Mouse (Mus musculus) thymus, postnatal 0 days (tissue): ENCODE results near the gene Gjb5. TPM values are rescaled to one million over a fixed set of nuclear protein-coding genes. Genes with fewer than 3 reads are reported as not detected.

ENCODE experiments used
- DNase-seq: peaks from one replicate; pipeline ENCODE4 v3.0.0-alpha.2; 2015; ENCODE audit warnings: low spot score
- polyA plus RNA-seq: library from polyadenylated mRNA; unstranded; fragments of >200 nt; fragmentation: Nextera tagmentation; extraction: Ambion mirVana; gene quantifications from 2 replicates; pipeline ENCODE4 v1.2.1, GENCODE M21; 2015

Gjb5 gene
- polyA plus RNA-seq, 1 experiment from 2014 or later: 0.21 TPM

DNA sequence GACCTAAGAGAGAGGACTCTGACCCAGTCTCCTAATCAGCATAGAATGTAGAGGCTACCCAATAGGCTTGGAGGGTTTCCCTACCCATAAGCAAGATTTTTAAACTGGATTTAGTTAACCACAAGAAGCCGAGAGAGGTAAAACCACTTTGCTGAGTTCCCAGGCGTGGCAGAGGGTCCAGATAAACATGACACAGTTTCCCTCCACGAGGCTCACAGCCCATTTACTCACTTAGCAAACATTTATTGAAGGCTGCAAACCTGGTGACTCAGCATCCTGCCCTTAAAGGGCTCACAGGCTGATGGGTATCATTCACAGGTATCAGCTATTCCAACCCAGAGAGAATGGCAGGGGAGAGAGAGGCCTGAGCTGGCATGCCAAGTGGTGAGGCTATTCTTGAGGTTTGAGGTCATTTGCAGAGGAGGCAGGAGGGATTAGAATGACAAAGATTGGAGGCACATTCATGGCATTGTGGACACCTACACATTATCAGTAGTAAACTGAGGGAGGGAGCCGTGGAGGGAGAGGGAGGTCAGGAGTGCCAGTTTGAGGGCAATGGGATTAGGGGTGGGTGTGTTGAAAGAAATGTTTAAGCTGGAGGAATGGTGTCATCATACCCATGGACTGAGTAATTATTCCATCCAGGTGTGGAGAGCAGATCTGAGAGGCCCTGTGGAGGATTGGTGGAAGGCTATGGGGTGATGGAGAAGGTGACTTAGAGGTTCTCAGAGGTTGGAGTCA lies 8.3 kb downstream of the Gjb5 start:
- no peak for DNase-seq

DNA sequence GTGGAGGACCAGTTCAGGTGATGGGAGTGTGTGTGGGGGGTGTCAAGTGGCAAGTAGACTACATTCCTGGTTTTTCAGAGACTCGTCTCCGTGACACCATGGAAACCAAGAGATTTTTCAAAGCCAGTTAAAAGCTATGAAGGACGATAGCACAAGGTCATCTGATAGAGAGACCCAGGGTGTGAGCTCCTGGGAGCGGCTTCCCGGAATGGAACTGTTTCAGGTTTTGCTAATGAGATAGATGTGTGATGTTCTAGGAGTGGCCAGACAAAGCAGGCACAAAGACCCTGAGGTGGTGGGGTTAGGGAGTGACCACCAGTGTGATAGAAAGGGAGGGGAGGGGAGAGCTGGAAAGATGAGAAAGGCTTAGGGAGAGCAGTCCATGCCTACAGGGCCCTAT lies 13.0 kb downstream of the Gjb5 start:
- no peak for DNase-seq

DNA sequence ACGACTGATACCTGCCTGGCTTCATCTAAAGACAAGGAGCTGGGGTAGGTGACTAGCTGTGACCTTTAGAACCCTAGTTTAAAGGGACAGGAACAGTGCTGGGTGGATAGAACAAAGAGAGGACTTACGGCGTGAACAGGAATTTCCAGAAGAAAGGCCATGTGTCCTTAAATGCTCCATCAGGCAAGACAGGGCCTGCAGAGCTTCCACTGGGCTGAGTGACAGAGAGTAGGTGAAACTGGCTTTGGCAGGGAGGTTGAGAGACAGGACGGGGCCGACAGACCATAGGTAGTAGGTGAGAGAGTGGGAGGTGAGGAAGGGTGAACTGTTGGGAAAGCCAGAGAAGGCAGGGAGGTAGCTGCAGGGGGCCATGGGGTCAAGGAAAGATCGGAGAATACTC lies 16.6 kb downstream of the Gjb5 start:
- no peak for DNase-seq

DNA sequence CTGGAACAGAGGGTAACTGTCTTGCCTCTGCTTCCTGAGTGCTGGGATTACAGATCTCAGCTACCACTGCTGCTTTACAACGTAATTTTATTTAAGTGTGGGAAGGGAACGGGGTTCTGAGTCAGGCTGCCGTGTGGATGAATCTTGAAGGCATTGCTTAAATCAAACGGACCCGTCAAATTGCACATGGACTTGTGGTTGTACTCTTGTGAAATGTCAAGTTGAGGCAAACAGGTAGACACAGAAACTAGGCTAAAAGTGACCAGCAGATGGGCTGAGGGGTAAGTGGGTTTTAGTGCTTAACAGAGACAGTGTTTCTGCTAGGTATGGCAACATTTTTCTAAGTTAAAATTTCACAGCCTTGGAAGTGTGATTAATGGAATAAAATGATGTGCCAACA lies 20.3 kb downstream of the Gjb5 start:
- DNase-seq: no peak

DNA sequence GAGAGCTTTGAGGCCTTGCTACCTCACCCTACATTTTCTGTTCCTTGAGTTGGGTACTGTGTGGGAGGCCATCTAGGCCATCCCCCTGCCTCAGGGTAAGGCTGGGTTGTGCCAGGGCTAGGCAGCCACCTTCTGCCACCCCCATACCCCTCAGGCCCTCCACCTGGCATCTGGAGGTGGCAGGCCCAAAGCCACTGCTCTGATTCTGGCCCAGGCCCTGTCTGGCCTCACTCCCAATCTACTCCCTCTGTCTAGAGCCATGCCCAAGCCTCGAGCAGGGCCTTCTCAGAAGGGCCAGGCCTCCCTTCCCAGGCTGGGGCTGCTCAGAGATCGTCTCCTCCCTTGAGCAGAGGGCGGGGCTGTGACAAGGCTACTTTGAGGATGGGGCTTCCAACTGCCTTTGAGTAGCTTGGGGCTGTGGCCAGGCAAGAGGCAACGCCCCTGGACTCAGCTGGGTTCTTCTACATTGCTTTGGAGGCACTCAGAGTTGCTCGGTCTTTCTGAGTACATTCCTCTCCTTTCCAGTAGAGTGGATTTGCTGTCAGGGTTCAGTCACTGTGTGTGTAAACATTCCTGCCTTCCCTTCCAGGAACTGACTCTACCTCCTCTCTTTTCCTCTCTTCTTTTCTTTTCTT lies 23.0 kb downstream of the Gjb5 start:
- no peak for DNase-seq

DNA sequence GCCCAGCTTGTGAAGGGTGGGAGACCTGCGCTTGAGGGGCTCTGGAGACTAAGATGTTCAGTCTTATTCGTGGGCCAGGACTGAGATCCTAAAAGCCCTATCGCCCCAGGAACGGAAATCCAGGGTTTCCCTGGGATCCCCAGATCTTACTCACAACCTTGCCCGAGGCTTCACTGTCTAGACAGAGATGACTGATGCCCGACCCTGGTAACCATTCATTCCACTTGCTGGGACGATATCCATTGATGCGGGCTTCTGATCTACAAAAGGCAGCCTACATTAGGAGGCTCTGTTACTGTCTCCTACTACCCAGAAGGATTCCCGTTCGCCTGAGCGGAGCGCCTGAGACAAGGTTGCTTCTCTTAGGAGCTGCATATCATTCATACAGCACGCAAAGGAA lies 26.8 kb downstream of the Gjb5 start:
- DNase-seq: no peak

DNA sequence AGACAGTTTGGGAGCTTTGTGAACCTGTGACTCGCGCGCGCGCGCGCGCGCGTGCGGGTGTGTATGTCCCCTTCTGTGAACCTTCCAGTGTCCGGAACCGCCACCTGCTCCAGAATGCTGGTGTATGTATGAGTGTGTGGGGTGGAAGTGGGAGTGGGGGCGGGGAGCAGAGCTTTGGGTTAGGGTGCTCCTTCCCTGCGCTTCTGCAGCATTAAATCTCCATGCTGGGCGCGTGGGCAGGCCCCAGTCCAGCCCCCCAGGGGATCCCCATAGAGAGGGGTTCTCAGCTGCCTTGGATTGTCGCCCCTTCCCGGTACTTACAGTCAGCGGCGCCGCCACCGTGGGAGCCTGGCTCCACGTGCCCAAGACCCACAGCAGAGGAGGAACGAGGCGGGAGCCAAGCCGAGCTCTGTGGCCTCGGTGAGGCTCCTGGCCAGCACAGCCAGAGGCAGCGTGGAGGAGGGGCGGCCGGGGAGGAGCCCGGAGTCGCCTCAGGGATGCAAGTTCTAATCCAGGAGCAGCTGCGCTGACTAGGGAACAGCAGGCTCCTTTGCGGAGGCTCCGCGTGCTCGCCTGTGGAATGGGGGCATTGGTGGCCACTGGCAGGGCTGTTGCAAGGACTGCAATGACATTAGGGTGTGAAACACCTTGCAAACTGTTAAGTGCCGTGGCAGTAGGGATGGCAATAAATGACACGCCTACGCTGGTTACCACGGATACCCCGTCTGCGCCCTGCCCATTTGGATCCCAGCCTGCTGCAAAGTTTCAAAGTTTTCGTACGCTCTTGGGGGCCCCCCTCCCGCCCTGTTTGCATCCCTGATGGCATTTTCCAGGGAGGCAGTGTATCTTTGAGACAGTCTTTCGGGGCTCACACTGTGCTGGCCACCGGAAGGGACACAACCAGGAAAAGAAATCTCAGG lies 27.5 kb downstream of the Gjb5 start, which contains the start of gene Gjb3:
Gjb3 (minus strand) TSS at position 664 of the 920 bp plus-strand sequence.
- DNase-seq: no peak

DNA sequence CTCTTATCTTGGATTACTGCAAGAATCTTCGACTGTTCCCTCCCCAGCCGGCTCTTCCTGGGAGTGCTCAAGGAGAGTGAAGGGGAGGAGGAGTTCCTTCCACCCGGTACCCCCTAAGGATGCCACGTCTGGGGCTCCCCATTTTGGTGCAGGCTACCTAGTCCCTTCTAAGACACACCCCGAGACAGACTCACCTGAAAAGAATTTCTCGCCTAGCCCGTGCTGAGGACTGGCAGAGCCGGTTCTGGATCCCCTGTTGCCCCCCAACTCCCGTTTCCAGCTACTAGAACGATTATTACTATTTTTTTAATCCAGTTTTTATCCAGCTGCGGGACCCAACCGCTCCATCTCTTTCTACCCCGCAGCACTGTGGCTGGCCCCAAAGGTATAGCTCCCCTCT lies 28.2 kb downstream of the Gjb5 start:
- DNase-seq: no peak

DNA sequence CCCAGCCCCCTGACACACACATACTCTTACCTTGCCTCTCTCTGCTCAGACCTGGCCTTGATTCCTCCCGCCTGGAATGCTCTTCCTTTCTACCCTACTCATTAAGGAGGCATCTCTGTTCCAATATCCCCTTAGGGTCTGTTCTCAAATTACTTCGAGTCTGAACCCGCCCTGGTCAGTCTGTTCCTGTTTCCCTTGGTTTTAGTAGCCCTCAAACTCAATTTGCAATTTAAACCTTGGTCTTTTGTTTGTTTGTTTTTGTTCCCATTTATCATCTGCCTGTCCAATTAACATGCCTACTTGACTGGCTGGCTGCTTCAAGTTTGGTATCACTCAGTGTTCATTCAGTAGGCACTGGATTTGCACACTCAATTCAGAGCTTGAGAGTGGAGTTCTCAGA lies 28.9 kb downstream of the Gjb5 start:
- no peak for DNase-seq

DNA sequence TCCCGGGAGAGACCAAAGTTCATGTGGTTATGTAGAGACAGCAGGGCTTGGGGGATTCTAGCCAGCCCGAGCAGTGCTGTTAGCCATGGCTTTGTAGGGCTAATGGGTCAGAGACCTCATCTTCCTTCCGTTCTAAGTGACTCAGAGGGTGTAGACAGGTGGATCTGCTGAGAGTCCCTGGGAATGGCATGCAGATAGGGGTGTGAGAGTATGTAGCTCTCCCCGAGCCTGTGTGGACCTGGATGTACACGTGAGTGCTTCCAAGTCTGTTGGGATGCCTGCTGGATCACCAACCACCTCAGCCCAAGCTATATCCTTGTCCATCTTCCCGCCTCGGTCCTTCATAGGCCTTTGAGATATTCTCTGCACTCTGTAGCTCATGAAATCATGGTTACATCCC lies 29.6 kb downstream of the Gjb5 start:
- no peak for DNase-seq

DNA sequence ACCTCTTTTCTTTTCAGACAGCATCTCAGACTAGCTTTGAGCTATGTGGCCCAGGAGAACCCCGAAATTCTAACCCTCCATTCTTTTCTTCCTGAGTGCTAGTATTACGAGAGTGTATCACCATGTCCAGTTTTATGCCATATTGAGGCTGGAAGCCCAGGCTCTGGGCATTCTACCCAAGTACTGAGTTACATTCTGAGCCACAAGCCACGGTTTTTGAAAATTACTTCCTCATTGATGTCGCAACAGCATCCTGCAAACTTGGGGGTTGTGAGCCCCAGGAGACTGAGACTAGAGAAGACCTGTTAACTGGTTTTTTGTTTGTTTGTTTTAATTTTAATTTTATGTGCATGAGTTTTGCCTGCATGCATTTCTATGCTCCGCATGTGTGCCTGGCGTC lies 30.2 kb downstream of the Gjb5 start:
- no peak for DNase-seq

DNA sequence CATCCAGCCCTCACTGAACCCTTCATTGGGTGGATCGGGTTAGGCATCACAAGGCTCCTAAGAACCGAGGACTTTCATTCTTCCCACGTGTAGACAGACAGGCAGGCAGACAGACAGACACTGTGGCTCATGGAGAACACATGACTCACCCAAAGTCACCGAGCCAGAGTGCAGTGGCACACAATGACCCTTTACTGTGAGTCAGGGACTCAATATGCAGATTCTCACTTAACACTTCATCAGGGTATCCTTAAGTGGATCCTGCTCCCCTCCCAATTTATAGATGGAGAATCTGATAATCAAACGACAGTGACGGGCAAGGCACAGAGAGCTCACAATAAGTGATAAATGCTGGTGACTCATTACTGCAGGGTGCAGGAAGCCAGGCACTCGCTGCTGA lies 30.7 kb downstream of the Gjb5 start:
- DNase-seq: no peak

DNA sequence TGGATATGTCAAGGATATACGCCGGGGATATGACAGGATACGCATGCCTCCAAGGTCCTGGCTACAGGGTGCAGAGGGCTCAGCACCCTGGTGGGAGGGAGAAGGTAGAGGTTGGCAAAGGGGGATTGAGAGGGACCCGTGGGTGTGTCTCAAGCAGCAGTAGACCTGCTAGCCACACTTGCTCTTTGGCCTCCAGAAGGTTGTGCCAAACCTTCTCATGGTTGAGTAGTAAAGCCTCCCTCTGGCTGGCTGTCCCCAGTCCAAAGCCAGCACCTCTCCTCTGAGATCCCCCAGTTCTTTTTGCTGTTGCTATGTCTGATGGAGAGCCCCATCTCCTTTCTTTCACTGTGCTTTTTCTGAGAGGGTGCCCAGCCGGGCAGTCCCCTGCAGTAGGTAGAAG lies 32.7 kb downstream of the Gjb5 start:
- no peak for DNase-seq

DNA sequence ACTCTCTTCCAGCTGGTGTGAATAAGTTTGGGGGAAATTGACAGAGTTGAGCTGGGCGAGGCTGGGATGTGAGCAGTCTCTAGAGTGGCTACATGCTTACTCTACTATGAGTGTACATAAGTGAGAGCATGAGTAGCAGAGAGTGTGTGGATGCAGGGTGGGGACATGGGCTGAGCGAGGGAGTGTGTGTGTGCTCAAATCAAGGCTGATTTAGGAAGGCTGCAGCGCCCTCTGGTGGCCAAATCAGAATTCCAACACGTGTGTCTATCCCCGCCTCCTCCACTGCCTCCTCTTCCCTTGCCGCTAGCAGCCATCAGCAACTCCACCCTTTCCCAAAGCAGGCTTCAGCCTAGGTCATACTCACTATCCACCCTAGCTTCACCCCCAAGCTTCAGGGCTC lies 33.2 kb downstream of the Gjb5 start:
- peak; percentile 75 for DNase-seq

DNA sequence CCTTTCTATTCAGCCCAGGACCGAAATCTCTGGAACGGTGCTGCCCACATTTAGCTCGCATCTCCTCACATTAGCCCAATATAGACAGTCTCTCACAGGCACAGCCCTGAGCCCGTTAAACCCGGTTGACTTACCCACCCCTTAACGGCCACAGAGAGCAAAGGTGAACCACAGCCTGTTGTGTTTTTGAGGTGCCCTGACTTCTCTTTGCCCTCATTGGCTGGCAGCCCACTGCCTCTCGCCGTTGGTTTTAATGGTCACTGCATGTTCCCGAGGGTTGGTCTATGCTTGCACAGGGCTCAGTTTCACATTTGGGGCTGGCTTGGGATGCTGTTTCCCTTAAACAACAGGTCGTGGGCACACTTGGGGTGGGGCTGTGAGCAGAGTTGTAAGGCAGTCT lies 33.7 kb downstream of the Gjb5 start:
- DNase-seq: no peak

DNA sequence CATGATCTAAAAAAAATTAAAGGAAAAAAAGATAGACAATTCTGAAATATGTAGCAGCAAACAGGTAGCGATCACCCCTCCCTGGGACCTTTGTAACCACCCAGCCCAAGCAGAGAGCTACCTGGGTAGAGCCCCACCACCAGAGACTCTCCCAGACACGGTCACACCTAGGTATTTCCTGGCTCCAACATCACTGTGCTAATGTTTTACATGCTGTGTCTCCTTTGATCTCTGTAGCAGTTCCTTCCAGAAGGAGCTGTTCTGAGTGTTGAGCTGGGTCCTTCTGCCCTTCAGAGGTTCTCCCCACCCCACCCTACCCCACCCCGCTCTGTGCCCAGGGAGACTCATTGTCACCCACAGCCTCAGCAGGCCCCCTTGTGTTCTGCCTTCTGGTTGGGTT lies 34.3 kb downstream of the Gjb5 start:
- no peak for DNase-seq

DNA sequence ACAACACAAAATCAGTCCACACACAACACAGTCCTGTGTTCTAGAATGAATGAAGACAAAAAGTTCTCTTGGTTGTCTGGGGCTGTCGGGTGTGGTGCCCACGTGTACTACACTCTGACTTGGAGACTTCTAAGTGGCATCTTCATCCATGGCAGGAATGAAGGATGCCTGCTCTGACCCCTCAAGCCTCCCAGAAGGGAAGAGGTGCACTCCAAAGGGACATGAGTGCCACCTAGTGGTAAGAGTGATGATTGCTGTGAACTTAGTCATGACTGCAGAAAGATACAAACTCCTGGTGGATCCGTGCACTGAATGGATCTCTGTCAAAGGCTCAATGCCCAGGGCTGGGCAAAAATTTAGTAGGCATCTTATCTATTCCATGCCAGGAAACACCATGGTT lies 38.4 kb downstream of the Gjb5 start:
- peak; percentile 49 for DNase-seq

DNA sequence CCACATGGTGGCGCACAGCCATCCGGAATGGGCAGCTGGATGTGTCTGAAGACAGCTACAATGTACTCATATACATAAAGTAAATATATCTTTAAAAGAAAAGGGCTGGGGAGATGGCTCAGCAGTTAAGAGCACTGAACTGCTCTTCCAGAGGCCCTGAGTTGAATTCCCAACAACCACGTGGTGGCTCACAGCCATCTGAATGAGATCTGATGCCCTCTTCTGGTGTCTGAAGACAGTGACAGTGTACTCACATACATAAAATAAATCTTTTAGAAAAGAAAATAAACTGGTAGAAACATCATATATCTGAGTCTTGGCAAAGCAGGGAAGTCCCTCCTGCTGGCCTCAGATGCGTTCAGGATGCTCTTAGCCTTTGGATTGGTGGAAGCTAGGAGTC lies 40.8 kb downstream of the Gjb5 start:
- DNase-seq: no peak

DNA sequence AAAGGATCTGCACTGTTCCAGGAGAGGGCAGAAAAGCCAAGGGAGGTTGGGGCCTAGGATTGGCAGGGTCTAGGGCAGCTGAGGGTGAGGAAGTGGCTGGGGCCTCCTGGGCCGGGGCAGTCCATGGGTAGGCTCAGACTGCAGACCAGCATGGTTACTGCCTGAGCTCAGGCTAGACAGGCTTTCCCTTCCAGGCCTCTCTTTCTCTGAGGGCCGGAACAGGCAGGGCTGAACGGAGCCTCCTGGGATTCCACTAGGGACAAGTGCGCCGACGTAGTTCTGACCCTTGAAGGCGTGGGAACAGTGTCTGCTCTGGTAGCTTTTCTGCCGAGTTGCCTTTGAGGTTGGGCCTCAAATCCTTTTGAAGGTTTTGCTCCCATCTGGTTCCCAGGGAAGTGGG lies 42.2 kb downstream of the Gjb5 start:
- DNase-seq: no peak

DNA sequence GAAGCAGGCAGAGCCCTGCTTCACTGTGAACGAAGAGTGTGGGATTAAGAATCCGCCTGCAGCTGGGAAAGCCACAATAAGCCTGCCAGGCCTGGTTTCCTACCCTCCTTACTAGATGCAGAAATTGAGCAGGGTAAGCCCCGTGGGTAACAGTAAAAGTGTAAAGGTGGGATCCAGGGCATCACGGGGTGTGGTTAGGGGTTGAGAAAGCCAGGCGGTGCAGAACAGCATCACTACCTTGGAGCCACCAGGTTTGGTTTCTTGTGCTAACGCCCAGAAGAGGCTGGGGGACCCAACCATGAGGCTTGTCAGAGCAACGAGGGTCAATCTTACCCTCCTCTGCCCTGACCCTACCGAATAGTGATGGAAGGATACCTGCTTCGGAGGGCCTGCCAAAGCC lies 43.4 kb downstream of the Gjb5 start:
- no peak for DNase-seq

DNA sequence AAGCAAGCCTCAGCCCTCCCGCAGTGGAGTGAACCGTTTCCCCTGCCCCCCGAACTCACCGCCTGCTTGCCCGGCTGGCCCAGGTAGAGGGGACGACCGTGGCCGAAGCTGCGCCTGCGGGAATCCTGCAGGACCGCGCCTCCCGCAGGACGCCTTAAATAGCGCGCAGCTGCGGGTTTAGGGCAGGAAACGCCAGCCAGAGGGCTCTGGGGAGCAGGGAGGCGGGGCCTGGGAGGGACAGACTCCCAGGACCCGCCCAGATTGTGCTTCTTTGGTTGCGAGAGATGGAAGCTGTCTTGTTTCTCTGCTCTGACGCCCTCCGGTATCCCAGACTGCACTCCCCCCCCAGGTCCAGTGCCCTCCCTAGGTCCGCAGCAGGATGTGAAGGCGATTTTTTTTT lies 44.1 kb downstream of the Gjb5 start, which contains the start of gene Gja4:
Gja4 (minus strand) TSS at position 179 of the 400 bp plus-strand sequence.
- peak; percentile 59 for DNase-seq

DNA sequence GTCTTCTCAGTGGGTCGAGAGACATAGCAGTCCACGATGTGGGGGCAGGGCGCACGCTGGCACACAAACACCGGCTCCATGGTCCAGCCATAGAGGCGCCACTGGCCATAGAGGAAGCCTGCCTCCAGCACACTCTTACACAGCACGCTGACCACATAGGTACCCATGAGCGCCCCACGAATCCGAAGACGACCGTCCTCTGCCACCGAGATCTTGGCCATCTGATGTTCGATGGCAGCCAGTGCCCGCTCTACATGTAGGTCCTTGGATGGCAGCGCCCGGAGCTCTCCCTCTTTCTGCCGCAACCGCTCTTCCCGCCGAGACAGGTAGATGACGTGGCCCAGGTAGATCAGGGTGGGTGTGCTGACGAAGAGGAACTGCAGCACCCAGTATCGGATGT lies 45.6 kb downstream of the Gjb5 start:
- DNase-seq: no peak
